Mouse (Mus musculus) limb, embryonic 11.5 days (tissue): Measurements from ENCODE around the gene Exo5. TPM values are rescaled to one million over a fixed set of nuclear protein-coding genes. Genes with fewer than 3 reads are reported as not detected.

Experiments used
- ATAC-seq: fragments of 200-750 bp; cut with Nextera tagmentation; 2 replicates; pipeline ENCODE4 v1.8.0; 2017; ENCODE audit warnings: low read depth; ENCODE audit not compliant: insufficient number of reproducible peaks, low FRiP score, low TSS enrichment
- DNase-seq: peaks from one replicate; pipeline ENCODE4 v3.0.0-alpha.2; 2015; ENCODE audit warnings: low spot score
- H3K27ac ChIP-seq: fragments of 300-500 bp; sonication (generic); replicated peaks from 2 replicates; pipeline ENCODE4 v1.5.1; 2014; ENCODE audit warnings: low read depth, mild to moderate bottlenecking, low read length
- H3K27me3 ChIP-seq: fragments of 300-500 bp; sonication (generic); 2 replicates; pipeline ENCODE4 v1.6.1; 2014; ENCODE audit warnings: mild to moderate bottlenecking, low read length, mixed read lengths; ENCODE audit not compliant: control insufficient read depth, insufficient read depth
- H3K36me3 ChIP-seq: fragments of 300-500 bp; sonication (generic); 2 replicates; pipeline ENCODE4 v1.6.1; 2014; ENCODE audit warnings: mild to moderate bottlenecking, low read length, moderate library complexity, mixed read lengths; ENCODE audit not compliant: control insufficient read depth, insufficient read depth
- H3K4me1 ChIP-seq: fragments of 300-500 bp; sonication (generic); 2 replicates; pipeline ENCODE4 v1.6.1; 2014; ENCODE audit warnings: low read length, mixed read lengths; ENCODE audit not compliant: control insufficient read depth, insufficient read depth
- H3K4me2 ChIP-seq: fragments of 300-500 bp; sonication (generic); 2 replicates; pipeline ENCODE4 v1.6.1; 2014; ENCODE audit warnings: low read depth, mild to moderate bottlenecking, moderate library complexity; ENCODE audit not compliant: severe bottlenecking
- H3K4me3 ChIP-seq: fragments of 300-500 bp; sonication (generic); 2 replicates; pipeline ENCODE4 v1.5.1; 2014; ENCODE audit warnings: low read depth, low read length
- H3K9ac ChIP-seq: fragments of 300-500 bp; sonication (generic); 2 replicates; pipeline ENCODE4 v1.6.1; 2014; ENCODE audit warnings: mild to moderate bottlenecking, low read length
- H3K9me3 ChIP-seq: fragments of 300-500 bp; sonication (generic); 2 replicates; pipeline ENCODE4 v1.6.1; 2016; ENCODE audit warnings: low read length; ENCODE audit not compliant: control insufficient read depth
- WGBS: fragments of 180-500 bp; shearing (Covaris S2); extraction: QIAGEN DNeasy Blood & Tissue Kit; methylation state at CpG from one replicate; pipeline ENCODE4 v1.1.7; 2014; 5-methylcytosine and 5-hydroxymethylcytosine counted together
- polyA plus RNA-seq: library from polyadenylated mRNA; unstranded; fragments of >200 nt; fragmentation: Nextera tagmentation; extraction: Ambion mirVana; gene quantifications from 2 replicates; pipeline ENCODE4 v1.2.1, GENCODE M21; 2014

The Exo5 gene
- 34.4 and 37.5 TPM in 2 replicates for polyA plus RNA-seq

DNA sequence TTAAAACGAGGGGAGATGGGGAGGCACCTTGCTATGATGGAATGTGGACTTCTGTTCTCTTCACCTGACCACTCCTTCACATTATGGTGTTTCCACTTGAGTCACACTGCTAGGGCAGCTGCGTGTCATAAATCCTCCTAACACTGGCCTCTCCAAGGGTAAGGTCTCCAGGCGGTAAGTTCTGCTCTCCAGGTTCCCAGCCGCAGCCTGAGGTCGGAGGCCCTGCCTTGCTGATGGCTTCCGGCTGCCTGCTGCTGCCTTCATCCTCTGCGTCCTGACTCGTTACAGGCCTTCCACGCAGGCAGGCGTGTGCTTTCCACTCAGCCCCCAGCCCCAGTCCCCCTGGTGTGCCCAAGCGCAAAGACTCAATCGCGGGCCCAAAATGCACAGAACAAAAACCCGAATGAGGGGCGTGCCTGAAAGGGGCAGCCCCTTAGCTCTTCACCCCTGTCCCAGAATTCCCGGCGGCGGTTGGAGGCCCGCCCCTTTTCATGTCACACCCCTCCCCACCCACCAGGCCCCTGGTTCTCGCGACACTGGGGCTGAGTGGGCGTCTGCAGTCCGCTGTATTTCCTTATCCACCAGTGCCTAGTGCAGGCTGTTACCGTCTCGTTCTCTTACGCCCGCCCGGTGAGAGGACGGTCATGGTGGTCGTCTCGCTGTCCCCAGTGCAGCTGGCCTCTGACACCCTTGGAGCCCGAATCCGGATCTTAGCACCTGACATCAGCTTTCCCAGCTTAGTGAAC, at the start of gene Exo5:
Exo5 (minus strand) TSS at position 464 of the 746 bp plus-strand sequence.
- H3K36me3 ChIP-seq: peaks cover 13% of the 10 kb centered on the region
- H3K27me3 ChIP-seq: no peaks in the 10 kb centered on the region
- WGBS: under 1% methylated on average over 33 of the region's 33 CpGs
- DNase-seq (peak; percentile 96), ATAC-seq (peak; percentile 96)
- H3K27ac ChIP-seq: peak within 1 kb of the TSS; percentile 77
- no peaks in the 10 kb centered on the region for H3K4me1 ChIP-seq
- H3K9ac ChIP-seq: peak within 1 kb of the TSS; percentile 86
- H3K9me3 ChIP-seq: peaks cover 4% of the 10 kb centered on the region; the same call in 1 of the 2 replicates
- peak within 1 kb of the TSS; percentile 69 for H3K4me3 ChIP-seq
- peak within 1 kb of the TSS; percentile 53 for H3K4me2 ChIP-seq

DNA sequence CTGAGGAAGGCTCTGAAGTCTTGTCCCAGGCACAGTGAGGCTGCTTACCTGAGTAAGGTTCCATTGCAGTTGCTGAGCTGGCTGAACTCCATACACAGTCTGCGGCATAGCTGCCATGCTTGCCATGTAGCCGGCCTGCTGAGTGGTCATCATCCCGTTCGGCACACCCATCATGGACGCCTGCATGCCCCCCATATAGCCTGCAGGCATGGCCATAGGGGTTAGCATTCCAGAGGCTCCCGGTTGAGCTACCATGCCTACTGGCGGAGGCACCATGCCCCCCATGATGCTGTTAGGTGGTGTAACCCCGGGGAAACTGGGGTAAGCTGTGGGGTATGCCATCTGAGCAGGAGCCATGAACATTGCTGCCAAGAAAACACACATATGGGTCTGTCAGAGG, 47.0 kb upstream of the Exo5 start:
- ATAC-seq (no peak), DNase-seq (no peak)
- Histone ChIP-seq H3K4me3 (no peak overlapping the region), H3K9me3 (no peaks in the 10 kb centered on the region), H3K27ac (no peak overlapping the region), H3K4me2 (no peak overlapping the region), H3K27me3 (no peaks in the 10 kb centered on the region), H3K36me3 (peaks cover 9% of the 10 kb centered on the region), H3K9ac (no peak overlapping the region), H3K4me1 (no peaks in the 10 kb centered on the region)
- 90% methylated on average over 8 of the region's 8 CpGs for WGBS

DNA sequence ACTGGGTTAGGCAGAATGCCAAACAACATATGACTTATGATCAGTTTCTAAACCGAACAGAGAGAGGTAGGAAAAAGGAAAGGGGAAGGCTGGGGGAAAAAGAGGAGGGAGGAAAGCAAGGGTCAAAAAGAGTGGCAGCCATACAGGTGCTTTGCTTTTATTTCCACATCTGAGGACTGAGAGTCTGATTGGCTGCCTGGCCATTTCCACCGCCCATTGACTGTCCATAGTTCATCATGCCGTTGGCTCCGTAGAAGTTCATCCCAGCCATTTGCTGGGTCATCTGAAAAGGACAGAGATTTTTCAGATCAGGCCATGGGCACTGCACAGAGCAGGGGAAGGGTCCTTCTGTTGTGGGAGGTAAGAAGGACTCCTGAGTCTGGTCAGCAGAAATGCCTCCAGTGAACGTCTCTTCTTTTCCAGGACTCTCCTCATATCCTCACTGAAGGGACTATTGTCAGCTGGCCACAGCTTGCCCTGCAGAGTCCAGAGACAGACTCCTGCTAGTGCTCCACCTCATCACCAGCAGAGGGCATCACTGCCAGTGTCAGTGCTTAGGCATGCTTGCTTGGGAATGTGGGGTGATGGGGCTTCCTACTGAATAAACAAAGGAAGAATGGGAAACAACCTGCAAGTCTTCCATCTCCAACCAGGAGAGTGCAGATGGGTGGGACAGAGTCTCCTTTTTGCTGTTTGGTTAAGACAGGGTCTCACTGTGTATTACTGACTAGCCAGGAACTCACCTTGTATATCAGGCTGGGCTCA, 44.7 kb upstream of the Exo5 start:
- H3K9me3 ChIP-seq: no peaks in the 10 kb centered on the region
- no peak for ATAC-seq
- no peak overlapping the region for H3K4me2 ChIP-seq
- H3K36me3 ChIP-seq: peaks cover 9% of the 10 kb centered on the region
- no peaks in the 10 kb centered on the region for H3K4me1 ChIP-seq
- no peak for DNase-seq
- no peak overlapping the region for H3K9ac ChIP-seq
- WGBS: 82% methylated on average over 5 of the region's 5 CpGs
- H3K27ac ChIP-seq: no peak overlapping the region
- H3K27me3 ChIP-seq: no peaks in the 10 kb centered on the region
- H3K4me3 ChIP-seq: no peak overlapping the region

DNA sequence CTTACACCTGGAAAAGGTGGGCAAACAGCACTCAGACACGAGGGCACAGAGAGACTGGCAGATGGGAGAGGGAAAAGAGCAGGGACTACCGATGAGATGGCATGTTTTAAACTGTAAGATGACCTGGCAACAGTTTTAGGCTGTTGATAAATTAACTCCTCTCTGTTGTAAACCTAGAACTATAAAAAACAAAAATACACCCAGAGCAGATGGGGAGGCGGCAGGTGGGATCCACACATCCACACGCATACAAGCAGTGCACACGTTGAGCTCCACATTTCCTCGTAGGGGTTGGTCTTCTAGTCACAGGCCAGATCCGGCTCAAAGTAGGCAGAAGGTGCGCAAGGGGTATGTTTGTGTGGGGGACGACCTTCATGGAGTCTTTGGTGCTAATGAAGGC, 43.7 kb upstream of the Exo5 start:
- peaks cover 9% of the 10 kb centered on the region for H3K36me3 ChIP-seq
- 95% methylated on average over 9 of the region's 9 CpGs for WGBS
- no peak overlapping the region for H3K4me3 ChIP-seq
- no peak for DNase-seq
- ATAC-seq: no peak
- no peak overlapping the region for H3K27ac ChIP-seq
- H3K4me2 ChIP-seq: no peak overlapping the region
- H3K27me3 ChIP-seq: no peaks in the 10 kb centered on the region
- no peaks in the 10 kb centered on the region for H3K9me3 ChIP-seq
- H3K9ac ChIP-seq: no peak overlapping the region
- H3K4me1 ChIP-seq: no peaks in the 10 kb centered on the region

DNA sequence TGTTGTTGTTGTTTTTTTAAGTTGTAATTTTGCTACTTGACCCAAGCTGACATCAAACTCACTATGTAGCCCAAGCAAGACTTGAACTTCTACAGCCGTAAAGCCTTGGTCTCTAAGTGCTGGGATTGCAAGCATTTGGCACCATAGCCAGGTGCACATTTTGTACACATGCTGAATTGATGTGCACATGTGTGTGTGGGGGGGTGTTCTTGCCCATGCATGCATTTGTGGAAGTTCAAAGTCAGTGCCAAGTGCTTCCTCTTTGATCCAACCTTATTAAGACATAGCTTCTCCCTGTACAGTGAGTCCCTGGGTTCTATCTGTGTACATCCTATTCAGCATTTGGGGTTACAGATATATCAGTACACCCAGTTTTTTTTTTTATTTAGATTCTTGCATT, 30.8 kb upstream of the Exo5 start:
- no peak for ATAC-seq
- Histone ChIP-seq H3K4me1 (no peaks in the 10 kb centered on the region), H3K27ac (no peak overlapping the region), H3K27me3 (no peaks in the 10 kb centered on the region), H3K9me3 (no peaks in the 10 kb centered on the region), H3K9ac (no peak overlapping the region), H3K4me3 (no peak overlapping the region), H3K36me3 (no peaks in the 10 kb centered on the region), H3K4me2 (no peak overlapping the region)
- WGBS: 84% methylated on average over 1 of the region's 1 CpGs
- no peak for DNase-seq

DNA sequence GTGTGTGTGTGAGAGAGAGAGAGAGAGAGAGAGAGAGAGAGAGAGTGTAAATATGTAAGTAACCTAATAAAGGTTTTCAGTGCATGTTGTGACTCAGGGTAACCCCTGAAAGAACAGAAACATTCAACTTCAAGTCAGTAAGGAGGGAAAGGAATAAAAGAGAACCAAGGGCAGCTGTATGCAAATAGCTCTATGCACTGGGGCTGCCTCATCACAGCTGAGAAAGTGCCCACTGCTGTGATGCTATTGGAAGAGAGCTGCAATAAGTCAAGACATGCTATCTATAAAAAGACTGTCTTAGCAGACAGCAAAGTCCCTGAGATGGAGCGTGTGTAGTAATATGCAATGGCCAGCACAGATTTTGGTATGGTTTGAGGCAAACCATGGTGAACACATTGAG, 28.9 kb upstream of the Exo5 start:
- WGBS: 96% methylated on average over 1 of the region's 1 CpGs
- Histone ChIP-seq H3K27ac (no peak overlapping the region), H3K36me3 (no peaks in the 10 kb centered on the region), H3K4me1 (no peaks in the 10 kb centered on the region), H3K9ac (no peak overlapping the region), H3K9me3 (no peaks in the 10 kb centered on the region), H3K4me3 (no peak overlapping the region), H3K27me3 (no peaks in the 10 kb centered on the region), H3K4me2 (no peak overlapping the region)
- ATAC-seq (no peak), DNase-seq (no peak)

DNA sequence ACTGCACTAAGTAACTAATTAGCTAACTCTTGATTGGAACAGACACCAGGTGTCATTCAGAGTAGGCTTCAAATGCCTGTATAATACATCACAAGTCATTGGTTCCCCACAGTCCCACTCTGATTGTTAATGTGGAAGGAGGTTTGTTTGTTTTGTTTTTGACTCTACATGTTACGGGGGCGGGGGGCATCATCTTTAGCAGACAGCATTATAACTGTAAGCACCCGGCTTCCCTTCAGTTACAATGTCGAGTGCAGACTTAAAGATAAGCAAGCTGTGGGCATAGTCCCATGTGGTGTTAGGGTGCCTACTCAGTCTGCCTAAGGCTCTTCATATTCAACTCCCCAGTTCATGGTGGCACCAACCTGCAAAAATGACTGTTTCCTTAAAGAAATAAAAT, 28.2 kb upstream of the Exo5 start:
- no peak overlapping the region for H3K4me3 ChIP-seq
- no peak overlapping the region for H3K4me2 ChIP-seq
- no peak overlapping the region for H3K27ac ChIP-seq
- H3K9ac ChIP-seq: no peak overlapping the region
- no peaks in the 10 kb centered on the region for H3K4me1 ChIP-seq
- H3K27me3 ChIP-seq: no peaks in the 10 kb centered on the region
- H3K9me3 ChIP-seq: no peaks in the 10 kb centered on the region
- WGBS: 85% methylated on average over 4 of the region's 4 CpGs
- no peaks in the 10 kb centered on the region for H3K36me3 ChIP-seq
- ATAC-seq (no peak), DNase-seq (no peak)

DNA sequence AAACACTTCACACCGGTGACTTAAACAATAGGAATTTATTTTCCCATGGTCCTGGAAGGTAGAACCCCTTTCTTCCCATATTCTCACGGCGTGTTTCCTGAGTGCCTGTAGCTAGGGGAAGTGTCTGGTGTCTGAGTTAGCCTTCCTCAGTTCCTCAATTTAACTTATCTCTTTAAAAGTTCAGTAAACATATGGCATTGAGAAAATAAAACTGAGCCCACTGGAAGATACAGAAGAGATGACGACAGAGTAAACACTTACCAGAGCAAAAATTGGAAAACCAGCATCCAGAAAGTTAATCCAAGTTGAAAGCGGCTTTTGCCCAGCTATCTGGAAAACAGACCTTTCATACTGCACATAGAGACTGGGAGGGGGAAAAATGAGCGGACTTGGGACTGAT, 27.3 kb upstream of the Exo5 start:
- ATAC-seq (no peak), DNase-seq (no peak)
- Histone ChIP-seq H3K9ac (peak overlapping the region; percentile 82), H3K9me3 (no peaks in the 10 kb centered on the region), H3K4me3 (peak overlapping the region; percentile 77), H3K36me3 (no peaks in the 10 kb centered on the region), H3K4me1 (no peaks in the 10 kb centered on the region), H3K27ac (no peak overlapping the region), H3K4me2 (peak overlapping the region; percentile 47), H3K27me3 (no peaks in the 10 kb centered on the region)
- WGBS: 57% methylated on average over 6 of the region's 6 CpGs
